Comparison of ENCODE assay signal across 18 mouse cellular contexts in the genomic region with DNA sequence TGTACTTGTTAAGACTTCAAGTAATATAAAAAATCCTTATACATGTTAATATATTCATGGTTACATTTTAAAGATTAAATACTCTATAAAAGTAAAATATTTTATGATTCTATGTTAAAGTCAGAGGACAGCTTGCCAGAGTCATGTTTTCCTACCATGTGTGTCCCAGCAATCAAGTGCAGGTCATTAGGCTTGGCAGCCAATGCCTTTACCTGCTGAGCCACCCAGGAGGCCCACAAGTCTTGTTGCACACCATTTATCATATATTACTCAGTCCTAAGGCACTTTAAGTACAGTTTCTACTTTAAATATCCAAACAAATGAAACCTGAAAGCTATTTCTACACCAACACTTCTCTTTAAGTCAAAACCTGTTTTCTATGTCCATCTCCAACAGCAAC.
"Had no signal": no experiment of that assay in that cellular context is flagged by ENCODE, and none has a peak within 500 bp of the region (broad histone marks: within the 10 kb centered on the region; RNA-seq: fewer than 3 reads in every experiment).

No protein-coding gene starts in this region.

- H3K4me3 ChIP-seq: left cerebral cortex, adult 2 months; midbrain, embryonic 12.5 days; midbrain, embryonic 15.5 days; neural tube, embryonic 12.5 days; neural tube, embryonic 15.5 days had no signal

- H3K9ac ChIP-seq: liver, embryonic 14.5 days; liver, postnatal 0 days; lung, embryonic 14.5 days; midbrain, embryonic 12.5 days; midbrain, embryonic 15.5 days; neural tube, embryonic 12.5 days; neural tube, embryonic 15.5 days had no signal

- H3K4me2 ChIP-seq: lung, embryonic 14.5 days; midbrain, embryonic 12.5 days; midbrain, embryonic 15.5 days; neural tube, embryonic 12.5 days; neural tube, embryonic 15.5 days had no signal

- H3K27ac ChIP-seq: left cerebral cortex, adult 2 months; liver, embryonic 14.5 days; macrophage; midbrain, embryonic 12.5 days; midbrain, embryonic 15.5 days; neural tube, embryonic 12.5 days; neural tube, embryonic 15.5 days; stomach, postnatal 0 days had no signal

- H3K9me3 ChIP-seq: midbrain, embryonic 12.5 days; midbrain, embryonic 15.5 days; neural tube, embryonic 12.5 days; neural tube, embryonic 15.5 days had no signal

- H3K27me3 ChIP-seq: midbrain, embryonic 12.5 days; midbrain, embryonic 15.5 days; neural tube, embryonic 12.5 days; neural tube, embryonic 15.5 days had no signal

- DNase-seq: kidney, postnatal 10 days; kidney, postnatal 36 days; layer of hippocampus, postnatal 36 days; liver, postnatal 0 days; lung, embryonic 14.5 days; right cerebral cortex, adult 18-20 months; right cerebral cortex, postnatal 14 days; right cerebral cortex, postnatal 4 days; thymus, postnatal 36 days had no signal

- H3K4me1 ChIP-seq: midbrain, embryonic 12.5 days; midbrain, embryonic 15.5 days; neural tube, embryonic 12.5 days; neural tube, embryonic 15.5 days had no signal

- ATAC-seq: liver, postnatal 0 days; lung, postnatal 0 days; midbrain, embryonic 15.5 days had no signal

- H3K36me3 ChIP-seq: midbrain, embryonic 15.5 days had no signal
